Mouse (Mus musculus): ENCODE results near the gene Cdt1.

The Cdt1 gene

GRCm38 (mm10) chr8:122616181-122616905, 48.5 kb downstream of the Cdt1 start:
- no peak for DNase-seq

GRCm38 (mm10) chr8:122617947-122618546, 50.2 kb downstream of the Cdt1 start:
- peak; percentile 93 to 94 for DNase-seq

- DNase-seq: peak in 1 of 2 experiments; percentile 31
Observed at GRCm38 (mm10) chr8:122618660-122619378, 51.0 kb downstream of the Cdt1 start.

GRCm38 (mm10) chr8:122620446-122620845, 52.6 kb downstream of the Cdt1 start:
- peak; percentile 17 to 29 for DNase-seq

- no peak for DNase-seq
Observed at GRCm38 (mm10) chr8:122622727-122623126, 54.9 kb downstream of the Cdt1 start, which contains the start of gene Pabpn1l. Pabpn1l (minus strand) TSS chr8:122622739.
